Mouse (Mus musculus): ENCODE results near the gene Dusp11. TPM values are rescaled to one million over a fixed set of nuclear protein-coding genes. Genes with fewer than 3 reads are reported as not detected.
"Not testable (repeated sequence)": the region's sequence is repeated elsewhere in the genome, so short reads cannot be mapped to it uniquely, and the experiment has no call there.

The Dusp11 gene
- polyA plus RNA-seq, 1 experiment from 2014 or later, result 77.1 TPM

- peak; percentile 63 for DNase-seq (ENCODE audit: low spot score)
Measured at GRCm38 (mm10) chr6:85936508-85937465, 24.7 kb downstream of the Dusp11 start.

GRCm38 (mm10) chr6:85935646-85936045 is 25.8 kb downstream of the Dusp11 start:
- peak; percentile 63 for DNase-seq (ENCODE audit: low spot score)

GRCm38 (mm10) chr6:85934047-85934446 is 27.4 kb downstream of the Dusp11 start:
- DNase-seq (ENCODE audit: low spot score), result no peak

- no peak for DNase-seq (ENCODE audit: low spot score)
Measured at GRCm38 (mm10) chr6:85929312-85929711, 32.2 kb downstream of the Dusp11 start.

GRCm38 (mm10) chr6:85927476-85928464 is 33.7 kb downstream of the Dusp11 start:
- DNase-seq (ENCODE audit: low spot score), result no peak

- no peak for DNase-seq (ENCODE audit: low spot score)
Measured at GRCm38 (mm10) chr6:85926709-85927108, 34.8 kb downstream of the Dusp11 start.

- DNase-seq (ENCODE audit: low spot score), result no peak
Measured at GRCm38 (mm10) chr6:85923643-85924042, 37.8 kb downstream of the Dusp11 start.

GRCm38 (mm10) chr6:85919401-85919800 is 42.1 kb downstream of the Dusp11 start:
- DNase-seq (ENCODE audit: low spot score), result no peak

GRCm38 (mm10) chr6:85918341-85918740 is 43.1 kb downstream of the Dusp11 start:
- DNase-seq (ENCODE audit: low spot score), result not testable (repeated sequence)

- no peak for DNase-seq (ENCODE audit: low spot score)
Measured at GRCm38 (mm10) chr6:85916596-85916995, 44.9 kb downstream of the Dusp11 start.

- DNase-seq (ENCODE audit: low spot score), result peak; percentile 91
Measured at GRCm38 (mm10) chr6:85915539-85916513, 45.6 kb downstream of the Dusp11 start, which contains the start of gene Nat8f1. Gene Nat8f1, minus strand, starts transcription at chr6:85915687.

- no peak for DNase-seq (ENCODE audit: low spot score)
Measured at GRCm38 (mm10) chr6:85915141-85915538, 46.3 kb downstream of the Dusp11 start.

GRCm38 (mm10) chr6:85911587-85911986 is 49.9 kb downstream of the Dusp11 start, which contains the start of gene Tprkb:
Gene Tprkb, plus strand, starts transcription at chr6:85911865.
- no peak for DNase-seq (ENCODE audit: low spot score)

- no peak for DNase-seq (ENCODE audit: low spot score)
Measured at GRCm38 (mm10) chr6:85909704-85910103, 51.8 kb downstream of the Dusp11 start.

- no peak for DNase-seq (ENCODE audit: low spot score)
Measured at GRCm38 (mm10) chr6:85908341-85908740, 53.1 kb downstream of the Dusp11 start.

GRCm38 (mm10) chr6:85906911-85907351 is 54.5 kb downstream of the Dusp11 start:
- not testable (repeated sequence) for DNase-seq (ENCODE audit: low spot score)

- DNase-seq (ENCODE audit: low spot score), result peak; percentile 65
Measured at GRCm38 (mm10) chr6:85904642-85905061, 56.8 kb downstream of the Dusp11 start, which contains the start of gene Nat8f4. Gene Nat8f4, minus strand, starts transcription at chr6:85904884.

GRCm38 (mm10) chr6:85902303-85902702 is 59.2 kb downstream of the Dusp11 start:
- DNase-seq (ENCODE audit: low spot score), result no peak

GRCm38 (mm10) chr6:85898596-85899475 is 62.6 kb downstream of the Dusp11 start:
- DNase-seq (ENCODE audit: low spot score), result not testable (repeated sequence)
